Mouse (Mus musculus): ENCODE data around the gene Wfs1. TPM values are rescaled to one million over a fixed set of nuclear protein-coding genes. Genes with fewer than 3 reads are reported as not detected.
"Not testable (repeated sequence)": the region's sequence is repeated elsewhere in the genome, so short reads cannot be mapped to it uniquely, and the experiment has no call there.

The Wfs1 gene
- polyA plus RNA-seq, 1 experiment from 2014 or later: 9.4 TPM

DNA sequence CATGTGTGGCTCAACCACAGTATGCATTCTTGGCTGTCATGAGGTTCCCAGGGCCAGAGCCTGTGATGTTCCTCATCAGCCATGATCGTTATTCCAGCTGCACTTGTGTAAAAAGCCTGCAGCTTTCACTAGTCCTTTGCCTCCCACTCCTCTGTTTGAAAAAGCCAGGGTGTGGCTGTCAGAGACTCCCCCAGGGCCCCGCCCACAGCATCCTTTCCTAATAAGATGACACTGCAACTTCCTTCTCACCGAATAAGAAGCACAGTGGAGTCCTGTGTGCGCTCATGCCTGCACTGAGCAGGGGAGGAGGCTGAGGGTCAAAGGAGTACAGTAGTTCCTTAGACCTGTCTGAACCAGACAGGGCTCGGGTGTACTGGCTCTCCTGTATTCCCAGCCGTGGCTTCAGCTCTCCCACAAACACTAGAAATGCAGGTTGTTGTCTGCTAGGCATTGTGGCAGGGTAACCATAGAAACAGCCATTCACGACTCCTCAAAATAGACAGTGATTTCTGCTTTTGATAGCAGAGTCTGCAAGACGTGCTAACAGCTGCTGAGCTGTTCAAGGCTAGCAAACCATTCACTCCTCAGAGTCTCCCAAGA lies 43.8 kb downstream of the Wfs1 start:
- 37% methylated on average over 8 of the region's 8 CpGs for WGBS
- no peak overlapping the region for H3K4me2 ChIP-seq (ENCODE audit: low read depth, low read length)
- H3K27me3 ChIP-seq (ENCODE audit: control insufficient read depth, insufficient read depth, low read depth, low read length): no peaks in the 10 kb centered on the region
- H3K9me3 ChIP-seq (ENCODE audit: control insufficient read depth, low read length): no peaks in the 10 kb centered on the region
- no peak overlapping the region for H3K9ac ChIP-seq (ENCODE audit: low read length)
- H3K4me1 ChIP-seq (replicated peaks; ENCODE audit: control insufficient read depth, insufficient read depth, low read length): no peaks in the 10 kb centered on the region
- ATAC-seq (ENCODE audit: low read depth): no peak
- H3K4me3 ChIP-seq (ENCODE audit: low read length): no peak overlapping the region
- H3K27ac ChIP-seq (ENCODE audit: low read length): no peak overlapping the region
- H3K36me3 ChIP-seq (ENCODE audit: control insufficient read depth, insufficient read depth, low read length): no peaks in the 10 kb centered on the region

DNA sequence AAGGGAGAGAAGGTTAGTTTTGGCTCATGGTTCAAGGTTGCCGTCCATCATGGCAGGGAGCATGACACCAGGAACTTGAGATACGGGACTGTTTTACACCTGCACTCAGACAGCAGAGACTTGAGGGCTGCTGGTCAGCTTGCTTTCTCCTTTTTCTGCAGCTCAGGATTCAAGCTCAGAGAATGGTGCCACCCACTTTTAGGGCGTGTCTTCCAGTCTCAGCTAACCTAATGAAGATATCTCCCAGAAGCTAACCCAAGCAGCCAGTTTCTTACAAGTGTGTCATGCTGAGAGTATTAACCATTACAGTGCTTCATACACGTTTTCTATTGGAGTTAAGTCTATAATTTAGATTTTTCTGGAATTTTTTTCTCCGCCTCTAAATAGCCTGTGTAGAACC lies 44.5 kb downstream of the Wfs1 start:
- ATAC-seq (ENCODE audit: low read depth): no peak
- no peaks in the 10 kb centered on the region for H3K9me3 ChIP-seq (ENCODE audit: control insufficient read depth, low read length)
- H3K27ac ChIP-seq (ENCODE audit: low read length): no peak overlapping the region
- no peaks in the 10 kb centered on the region for H3K4me1 ChIP-seq (replicated peaks; ENCODE audit: control insufficient read depth, insufficient read depth, low read length)
- H3K4me3 ChIP-seq (ENCODE audit: low read length): no peak overlapping the region
- H3K27me3 ChIP-seq (ENCODE audit: control insufficient read depth, insufficient read depth, low read depth, low read length): no peaks in the 10 kb centered on the region
- no peaks in the 10 kb centered on the region for H3K36me3 ChIP-seq (ENCODE audit: control insufficient read depth, insufficient read depth, low read length)
- no peak overlapping the region for H3K4me2 ChIP-seq (ENCODE audit: low read depth, low read length)
- no peak overlapping the region for H3K9ac ChIP-seq (ENCODE audit: low read length)
- WGBS: 49% methylated on average over 5 of the region's 5 CpGs

DNA sequence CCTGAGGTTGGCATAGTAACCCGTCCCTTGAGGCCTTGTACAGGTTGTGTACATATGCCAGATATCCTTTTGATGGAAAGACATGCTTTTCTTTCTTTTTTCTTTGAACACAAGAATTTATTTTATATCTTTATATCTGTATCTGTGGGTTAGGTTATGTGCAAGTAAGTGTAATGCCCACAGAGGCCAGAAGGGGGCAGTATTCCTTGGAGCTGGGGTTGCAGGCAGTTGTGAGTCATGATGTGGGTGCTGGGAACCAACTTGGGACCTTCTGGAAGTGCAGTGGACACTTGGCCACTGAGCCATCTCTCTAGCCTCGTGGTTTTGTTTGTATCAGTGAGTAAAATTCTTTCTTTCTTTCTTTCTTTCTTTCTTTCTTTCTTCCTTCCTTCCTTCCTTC lies 46.6 kb downstream of the Wfs1 start:
- no peak overlapping the region for H3K27ac ChIP-seq (ENCODE audit: low read length)
- H3K9me3 ChIP-seq (ENCODE audit: control insufficient read depth, low read length): no peaks in the 10 kb centered on the region
- 85% methylated on average over 2 of the region's 2 CpGs for WGBS
- H3K4me3 ChIP-seq (ENCODE audit: low read length): no peak overlapping the region
- ATAC-seq (ENCODE audit: low read depth): no peak
- H3K9ac ChIP-seq (ENCODE audit: low read length): no peak overlapping the region
- no peak overlapping the region for H3K4me2 ChIP-seq (ENCODE audit: low read depth, low read length)
- no peaks in the 10 kb centered on the region for H3K36me3 ChIP-seq (ENCODE audit: control insufficient read depth, insufficient read depth, low read length)
- H3K4me1 ChIP-seq (replicated peaks; ENCODE audit: control insufficient read depth, insufficient read depth, low read length): no peaks in the 10 kb centered on the region
- no peaks in the 10 kb centered on the region for H3K27me3 ChIP-seq (ENCODE audit: control insufficient read depth, insufficient read depth, low read depth, low read length)

DNA sequence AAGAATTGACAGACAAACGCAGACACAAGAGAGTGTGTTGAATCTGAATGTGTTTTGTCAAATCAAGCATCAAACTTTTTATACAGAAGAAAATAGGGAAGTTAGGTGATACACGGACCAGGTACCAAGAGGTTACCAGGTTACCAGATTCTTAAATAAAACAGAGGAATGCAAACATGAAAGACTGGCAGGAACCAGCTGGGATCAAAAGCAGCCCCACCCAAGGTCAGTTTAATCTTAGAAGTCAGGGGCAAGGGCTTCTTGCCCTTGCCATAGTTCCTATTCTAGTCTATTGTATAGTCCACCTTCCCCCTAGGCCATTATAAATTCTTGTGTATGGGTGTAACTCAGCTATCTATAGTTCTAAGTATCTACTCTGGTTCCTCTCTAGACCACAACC lies 50.0 kb downstream of the Wfs1 start:
- not testable (repeated sequence) for H3K4me1 ChIP-seq (replicated peaks; ENCODE audit: control insufficient read depth, insufficient read depth, low read length); H3K27me3 ChIP-seq (ENCODE audit: control insufficient read depth, insufficient read depth, low read depth, low read length); H3K4me3 ChIP-seq (ENCODE audit: low read length); H3K9me3 ChIP-seq (ENCODE audit: control insufficient read depth, low read length); H3K4me2 ChIP-seq (ENCODE audit: low read depth, low read length); H3K36me3 ChIP-seq (ENCODE audit: control insufficient read depth, insufficient read depth, low read length); H3K9ac ChIP-seq (ENCODE audit: low read length); ATAC-seq (ENCODE audit: low read depth); H3K27ac ChIP-seq (ENCODE audit: low read length)
- 61% methylated on average over 2 of the region's 2 CpGs for WGBS

DNA sequence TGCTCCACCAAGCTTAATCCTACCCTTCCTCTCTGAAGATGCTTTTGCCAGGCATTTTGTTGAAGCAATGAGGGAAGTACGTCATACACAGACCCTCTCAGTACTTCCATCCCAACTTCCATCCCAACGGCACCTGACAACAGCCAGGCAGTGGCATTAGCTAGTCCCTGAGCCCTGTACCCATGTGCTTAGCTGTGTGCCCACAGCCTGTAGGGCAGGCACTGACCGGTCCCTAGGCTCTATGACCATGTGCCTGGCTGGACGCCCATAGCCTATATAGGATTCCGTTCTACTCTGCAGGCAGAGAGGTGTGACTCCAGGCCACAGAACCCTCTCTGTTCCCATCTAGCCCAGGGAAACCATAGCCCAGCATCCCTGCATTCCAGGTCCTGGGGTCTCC lies 51.0 kb downstream of the Wfs1 start:
- Histone ChIP-seq H3K4me2 (ENCODE audit: low read depth, low read length) (no peak overlapping the region), H3K27me3 (ENCODE audit: control insufficient read depth, insufficient read depth, low read depth, low read length) (no peaks in the 10 kb centered on the region), H3K36me3 (ENCODE audit: control insufficient read depth, insufficient read depth, low read length) (no peaks in the 10 kb centered on the region), H3K4me1 (replicated peaks; ENCODE audit: control insufficient read depth, insufficient read depth, low read length) (no peaks in the 10 kb centered on the region), H3K27ac (ENCODE audit: low read length) (no peak overlapping the region), H3K9ac (ENCODE audit: low read length) (no peak overlapping the region), H3K4me3 (ENCODE audit: low read length) (no peak overlapping the region), H3K9me3 (ENCODE audit: control insufficient read depth, low read length) (no peaks in the 10 kb centered on the region)
- ATAC-seq (ENCODE audit: low read depth): no peak
- WGBS: 85% methylated on average over 5 of the region's 5 CpGs

DNA sequence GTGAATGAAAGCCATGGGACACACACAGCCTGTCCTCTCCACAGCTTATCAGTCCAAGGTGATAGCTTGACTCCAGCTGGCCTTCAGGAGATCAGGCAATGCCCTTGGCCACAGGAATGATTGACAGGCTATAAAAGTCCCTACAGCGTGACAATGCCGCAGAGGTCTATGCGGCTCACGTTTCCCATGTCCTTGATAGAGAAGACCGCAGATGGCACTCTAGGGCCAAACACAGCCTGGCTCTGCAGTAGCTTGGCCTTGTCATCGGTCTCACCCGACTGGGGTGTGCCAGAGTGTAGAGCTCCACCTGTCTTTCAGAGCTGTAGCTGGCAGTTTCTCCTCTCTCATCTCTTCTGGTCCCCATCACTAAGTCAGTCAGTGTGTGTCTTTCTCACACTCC lies 52.5 kb downstream of the Wfs1 start:
- H3K4me1 ChIP-seq (replicated peaks; ENCODE audit: control insufficient read depth, insufficient read depth, low read length): no peaks in the 10 kb centered on the region
- H3K36me3 ChIP-seq (ENCODE audit: control insufficient read depth, insufficient read depth, low read length): no peaks in the 10 kb centered on the region
- 79% methylated on average over 7 of the region's 7 CpGs for WGBS
- H3K9me3 ChIP-seq (ENCODE audit: control insufficient read depth, low read length): no peaks in the 10 kb centered on the region
- H3K27ac ChIP-seq (ENCODE audit: low read length): no peak overlapping the region
- H3K9ac ChIP-seq (ENCODE audit: low read length): no peak overlapping the region
- H3K4me3 ChIP-seq (ENCODE audit: low read length): no peak overlapping the region
- no peak overlapping the region for H3K4me2 ChIP-seq (ENCODE audit: low read depth, low read length)
- ATAC-seq (ENCODE audit: low read depth): no peak
- no peaks in the 10 kb centered on the region for H3K27me3 ChIP-seq (ENCODE audit: control insufficient read depth, insufficient read depth, low read depth, low read length)

DNA sequence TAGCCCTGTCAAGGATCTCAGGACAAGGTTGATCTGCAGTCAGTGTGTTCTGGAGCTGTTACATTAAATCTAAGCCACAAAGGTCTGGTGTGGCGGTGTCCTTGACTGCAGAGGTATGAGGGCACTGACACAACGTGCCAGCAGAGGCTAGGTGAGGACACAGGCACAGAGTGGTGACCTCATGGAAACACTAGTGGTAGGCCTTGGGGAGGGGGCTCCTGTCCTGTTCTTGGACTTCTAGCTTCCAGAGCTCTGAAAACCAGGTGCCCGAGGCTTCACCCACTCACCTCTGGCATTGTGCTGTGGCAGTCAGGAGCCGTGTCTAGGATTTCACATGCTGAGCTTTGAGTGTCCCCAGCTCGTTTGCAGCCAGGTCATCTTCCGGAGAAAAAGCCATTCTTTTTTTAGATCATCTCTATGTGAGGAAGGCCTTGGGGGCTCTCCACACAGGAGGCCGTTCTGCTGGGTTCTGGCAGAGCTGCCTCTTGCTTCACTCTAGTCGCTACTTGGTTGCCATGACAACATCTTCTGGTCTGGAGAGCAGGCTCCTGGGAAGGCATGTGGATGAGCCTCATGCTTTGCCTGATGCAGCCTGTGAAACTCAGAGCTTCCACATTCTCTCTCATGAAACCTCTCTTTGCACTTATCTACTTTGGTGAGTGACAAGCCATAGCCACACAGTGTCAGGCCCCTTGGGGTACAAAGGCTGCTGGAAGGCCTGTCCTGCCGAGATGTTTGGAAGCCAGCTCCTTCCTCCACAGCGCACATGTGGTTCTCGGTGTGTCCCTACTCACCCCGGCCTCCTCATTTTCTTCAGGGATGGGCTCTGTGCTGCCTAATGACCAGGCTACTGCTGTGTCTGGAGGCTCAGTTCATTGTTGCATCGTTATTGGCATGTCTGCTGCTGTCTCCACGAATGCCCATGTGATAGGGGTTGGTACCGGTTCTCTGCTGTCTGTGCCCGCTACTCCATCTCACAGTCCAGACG lies 53.2 kb downstream of the Wfs1 start:
- Histone ChIP-seq H3K36me3 (ENCODE audit: control insufficient read depth, insufficient read depth, low read length) (no peaks in the 10 kb centered on the region), H3K9me3 (ENCODE audit: control insufficient read depth, low read length) (no peaks in the 10 kb centered on the region), H3K27ac (ENCODE audit: low read length) (no peak overlapping the region), H3K4me3 (ENCODE audit: low read length) (no peak overlapping the region), H3K27me3 (ENCODE audit: control insufficient read depth, insufficient read depth, low read depth, low read length) (no peaks in the 10 kb centered on the region), H3K4me2 (ENCODE audit: low read depth, low read length) (no peak overlapping the region), H3K4me1 (replicated peaks; ENCODE audit: control insufficient read depth, insufficient read depth, low read length) (no peaks in the 10 kb centered on the region), H3K9ac (ENCODE audit: low read length) (no peak overlapping the region)
- 62% methylated on average over 17 of the region's 17 CpGs for WGBS
- no peak for ATAC-seq (ENCODE audit: low read depth)

DNA sequence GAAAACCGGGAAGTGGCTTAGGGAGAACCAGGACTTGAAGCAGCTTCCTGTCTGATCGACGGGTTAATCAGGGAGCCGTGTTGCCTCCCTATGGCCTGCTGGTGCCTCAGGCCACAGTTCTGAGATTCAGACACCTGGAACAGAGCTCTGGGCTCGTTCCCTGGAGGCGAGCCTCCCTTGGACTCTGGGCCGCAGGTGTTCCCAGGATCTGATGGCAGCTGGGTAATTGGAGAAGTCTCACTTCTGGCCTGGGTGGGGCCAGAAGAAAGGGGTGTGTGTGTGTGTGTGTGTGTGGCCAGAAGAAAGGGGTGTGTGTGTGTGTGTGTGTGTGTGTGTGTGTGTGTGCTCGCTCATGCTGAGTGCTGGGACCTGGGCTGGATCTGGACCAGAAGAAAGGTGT lies 55.6 kb downstream of the Wfs1 start:
- no peak overlapping the region for H3K4me2 ChIP-seq (ENCODE audit: low read depth, low read length)
- no peak overlapping the region for H3K9ac ChIP-seq (ENCODE audit: low read length)
- no peak for ATAC-seq (ENCODE audit: low read depth)
- no peaks in the 10 kb centered on the region for H3K4me1 ChIP-seq (replicated peaks; ENCODE audit: control insufficient read depth, insufficient read depth, low read length)
- H3K4me3 ChIP-seq (ENCODE audit: low read length): no peak overlapping the region
- no peaks in the 10 kb centered on the region for H3K9me3 ChIP-seq (ENCODE audit: control insufficient read depth, low read length)
- H3K36me3 ChIP-seq (ENCODE audit: control insufficient read depth, insufficient read depth, low read length): no peaks in the 10 kb centered on the region
- no peaks in the 10 kb centered on the region for H3K27me3 ChIP-seq (ENCODE audit: control insufficient read depth, insufficient read depth, low read depth, low read length)
- WGBS: 45% methylated on average over 8 of the region's 8 CpGs
- H3K27ac ChIP-seq (ENCODE audit: low read length): no peak overlapping the region

DNA sequence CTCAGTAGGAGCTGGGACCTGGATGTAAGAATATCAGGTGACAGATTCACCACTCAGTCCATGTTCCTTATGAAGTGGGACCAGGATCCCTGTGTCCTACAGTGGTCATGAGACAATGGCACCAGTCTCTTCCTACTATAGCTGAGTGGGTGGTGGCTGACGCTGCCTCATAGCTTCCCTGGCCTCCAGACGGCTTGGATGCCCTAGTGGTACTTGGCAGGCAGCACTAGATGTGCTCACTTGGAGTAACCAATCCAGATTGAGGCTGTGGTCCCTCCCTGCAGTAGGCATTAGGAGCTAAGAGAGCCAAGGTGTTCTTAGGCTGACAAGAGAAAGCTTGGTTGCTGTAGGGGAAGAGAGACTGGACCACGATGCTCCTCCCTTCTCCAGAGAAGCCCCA lies 59.6 kb downstream of the Wfs1 start:
- 57% methylated on average over 3 of the region's 3 CpGs for WGBS
- H3K4me3 ChIP-seq (ENCODE audit: low read length): no peak overlapping the region
- H3K36me3 ChIP-seq (ENCODE audit: control insufficient read depth, insufficient read depth, low read length): no peaks in the 10 kb centered on the region
- H3K9ac ChIP-seq (ENCODE audit: low read length): no peak overlapping the region
- no peak overlapping the region for H3K27ac ChIP-seq (ENCODE audit: low read length)
- no peaks in the 10 kb centered on the region for H3K4me1 ChIP-seq (replicated peaks; ENCODE audit: control insufficient read depth, insufficient read depth, low read length)
- H3K4me2 ChIP-seq (ENCODE audit: low read depth, low read length): no peak overlapping the region
- H3K9me3 ChIP-seq (ENCODE audit: control insufficient read depth, low read length): no peaks in the 10 kb centered on the region
- no peaks in the 10 kb centered on the region for H3K27me3 ChIP-seq (ENCODE audit: control insufficient read depth, insufficient read depth, low read depth, low read length)
- ATAC-seq (ENCODE audit: low read depth): no peak
